ENCODE assay signal across 17 mouse cellular contexts in genomic region chr9:66722187-66722868, GRCm38 (mm10). TPM values are rescaled to one million over a fixed set of nuclear protein-coding genes. Genes with fewer than 3 reads are reported as not detected.
DNase-seq lines count a peak whose midpoint lies in the region; ATAC-seq and TF ChIP-seq lines count a peak whose summit lies in the region.
"Had no signal": no experiment of that assay in that cellular context is flagged by ENCODE, and none has a peak within 500 bp of the region (broad histone marks: within the 10 kb centered on the region; RNA-seq: fewer than 3 reads in every experiment).

No protein-coding gene starts in this region.

- peaks cover 10% of the 10 kb centered on the region; the same call in 1 of the 2 replicates for H3K4me1 ChIP-seq in hindbrain, embryonic 12.5 days
- H3K4me1 ChIP-seq in hindbrain, postnatal 0 days (ENCODE audit: insufficient read depth, low read length), result peaks cover 6% of the 10 kb centered on the region; the same call in 1 of the 2 replicates
- H3K4me1 ChIP-seq in stomach, embryonic 14.5 days (ENCODE audit: control insufficient read depth, insufficient read depth, low read length), result peaks cover 4% of the 10 kb centered on the region
- H3K4me1 ChIP-seq in stomach, postnatal 0 days (replicated peaks; ENCODE audit: control insufficient read depth, insufficient read depth), result no peaks in the 10 kb centered on the region
- peaks cover 46% of the 10 kb centered on the region for H3K4me1 ChIP-seq in limb, embryonic 10.5 days
- H3K4me1 ChIP-seq: midbrain, embryonic 15.5 days; stomach, embryonic 15.5 days had no signal

- peak overlapping the region; percentile 58 for H3K27ac ChIP-seq in hindbrain, embryonic 12.5 days
- no peak overlapping the region for H3K27ac ChIP-seq in hindbrain, postnatal 0 days
- peak overlapping the region; percentile 21; the same call in 1 of the 2 replicates for H3K27ac ChIP-seq in stomach, embryonic 14.5 days (ENCODE audit: low read length)
- no peak overlapping the region for H3K27ac ChIP-seq in stomach, postnatal 0 days (replicated peaks)
- peak overlapping the region; percentile 74 for H3K27ac ChIP-seq in limb, embryonic 10.5 days
- H3K27ac ChIP-seq in left cerebral cortex, adult 2 months, result no peak overlapping the region
- H3K27ac ChIP-seq: gastrocnemius, adult 2 months; layer of hippocampus, adult 2 months; midbrain, embryonic 15.5 days; stomach, embryonic 15.5 days had no signal

- TF ChIP-seq EP300 in stomach, postnatal 0 days (optimal IDR thresholded peaks at IDR 0.05), result no peak

- WGBS in hindbrain, embryonic 12.5 days, result 83% methylated on average over 5 of the region's 5 CpGs
- WGBS in hindbrain, postnatal 0 days, result 73% methylated on average over 5 of the region's 5 CpGs
- 76% methylated on average over 5 of the region's 5 CpGs for WGBS in stomach, embryonic 14.5 days
- WGBS in stomach, postnatal 0 days, result 65% methylated on average over 5 of the region's 5 CpGs
- 65% methylated on average over 5 of the region's 5 CpGs for WGBS in limb, embryonic 10.5 days

- H3K4me2 ChIP-seq in hindbrain, embryonic 12.5 days (replicated peaks), result no peak overlapping the region
- H3K4me2 ChIP-seq in hindbrain, postnatal 0 days (ENCODE audit: low read depth, low read length), result no peak overlapping the region
- no peak overlapping the region for H3K4me2 ChIP-seq in stomach, embryonic 14.5 days (replicated peaks; ENCODE audit: low read depth, low read length)
- no peak overlapping the region for H3K4me2 ChIP-seq in stomach, postnatal 0 days (replicated peaks; ENCODE audit: low read depth)
- H3K4me2 ChIP-seq: midbrain, embryonic 15.5 days; stomach, embryonic 15.5 days had no signal

- TF ChIP-seq CTCF in hindbrain, postnatal 0 days (IDR thresholded peaks at IDR 0.05; ENCODE audit: low read depth), result no peak
- no peak for TF ChIP-seq CTCF in stomach, postnatal 0 days (IDR thresholded peaks at IDR 0.05; ENCODE audit: low read depth)
- no peak for TF ChIP-seq CTCF in left cerebral cortex, adult 2 months (IDR thresholded peaks at IDR 0.05)

- H3K36me3 ChIP-seq in hindbrain, embryonic 12.5 days, result no peaks in the 10 kb centered on the region
- no peaks in the 10 kb centered on the region for H3K36me3 ChIP-seq in hindbrain, postnatal 0 days (ENCODE audit: insufficient read depth, low read length)
- H3K36me3 ChIP-seq in stomach, embryonic 14.5 days (ENCODE audit: control insufficient read depth, insufficient read depth, low read length), result no peaks in the 10 kb centered on the region
- no peaks in the 10 kb centered on the region for H3K36me3 ChIP-seq in stomach, postnatal 0 days (ENCODE audit: control insufficient read depth, insufficient read depth, low read length)
- no peaks in the 10 kb centered on the region for H3K36me3 ChIP-seq in limb, embryonic 10.5 days
- H3K36me3 ChIP-seq: midbrain, embryonic 15.5 days; stomach, embryonic 15.5 days had no signal

- no peaks in the 10 kb centered on the region for H3K27me3 ChIP-seq in hindbrain, embryonic 12.5 days
- H3K27me3 ChIP-seq in hindbrain, postnatal 0 days (ENCODE audit: insufficient read depth, low read length), result no peaks in the 10 kb centered on the region
- H3K27me3 ChIP-seq in stomach, embryonic 14.5 days (ENCODE audit: control insufficient read depth, insufficient read depth, low read length), result no peaks in the 10 kb centered on the region
- no peaks in the 10 kb centered on the region for H3K27me3 ChIP-seq in stomach, postnatal 0 days (ENCODE audit: control insufficient read depth, insufficient read depth, low read length)
- no peaks in the 10 kb centered on the region for H3K27me3 ChIP-seq in limb, embryonic 10.5 days (ENCODE audit: low read depth, poor library complexity, severe bottlenecking)
- H3K27me3 ChIP-seq: midbrain, embryonic 15.5 days; stomach, embryonic 15.5 days had no signal

- H3K4me3 ChIP-seq in hindbrain, embryonic 12.5 days, result no peak overlapping the region
- no peak overlapping the region for H3K4me3 ChIP-seq in hindbrain, postnatal 0 days (ENCODE audit: low read length)
- H3K4me3 ChIP-seq in stomach, embryonic 14.5 days (ENCODE audit: low read depth, low read length), result no peak overlapping the region
- H3K4me3 ChIP-seq in stomach, postnatal 0 days (ENCODE audit: low read depth, low read length), result no peak overlapping the region
- no peak overlapping the region for H3K4me3 ChIP-seq in limb, embryonic 10.5 days
- H3K4me3 ChIP-seq in left cerebral cortex, adult 2 months, result no peak overlapping the region
- H3K4me3 ChIP-seq: gastrocnemius, adult 2 months; layer of hippocampus, adult 2 months; midbrain, embryonic 15.5 days; stomach, embryonic 15.5 days had no signal

- ATAC-seq in hindbrain, embryonic 12.5 days (ENCODE audit: low FRiP score), result no peak
- ATAC-seq in hindbrain, postnatal 0 days, result no peak
- ATAC-seq in stomach, embryonic 14.5 days (ENCODE audit: insufficient number of reproducible peaks, insufficient read depth, low FRiP score, low read depth), result no peak
- no peak for ATAC-seq in stomach, postnatal 0 days (ENCODE audit: low FRiP score, low TSS enrichment)
- ATAC-seq in erythroblast, adult 5-6 weeks (replicated peaks; ENCODE audit: low FRiP score, poor library complexity, severe bottlenecking), result no peak
- ATAC-seq: liver, postnatal 0 days; midbrain, embryonic 15.5 days had no signal

- H3K9me3 ChIP-seq in hindbrain, embryonic 12.5 days (replicated peaks), result no peaks in the 10 kb centered on the region
- H3K9me3 ChIP-seq in hindbrain, postnatal 0 days (ENCODE audit: low read length), result no peaks in the 10 kb centered on the region
- H3K9me3 ChIP-seq in stomach, embryonic 14.5 days (ENCODE audit: control insufficient read depth, low read depth, low read length), result no peaks in the 10 kb centered on the region
- H3K9me3 ChIP-seq in stomach, postnatal 0 days (ENCODE audit: control insufficient read depth, low read length), result no peaks in the 10 kb centered on the region
- H3K9me3 ChIP-seq in limb, embryonic 10.5 days (replicated peaks), result no peaks in the 10 kb centered on the region
- H3K9me3 ChIP-seq: midbrain, embryonic 15.5 days; stomach, embryonic 15.5 days had no signal

- no peak for DNase-seq in hindbrain, postnatal 0 days (ENCODE audit: low spot score)
- DNase-seq in stomach, postnatal 0 days (ENCODE audit: low spot score), result no peak
- no peak for DNase-seq in limb, embryonic 10.5 days (ENCODE audit: low spot score)
- no peak for DNase-seq in lung, postnatal 36 days
- no peak for DNase-seq in left cerebral cortex, adult 2 months (ENCODE audit: extremely low spot score in 1 of 2, low spot score in 2 of 2)
- DNase-seq: cerebellum, adult 8-10 months; gastrocnemius, adult 2 months; heart, postnatal 4 days; liver, postnatal 0 days; right cerebral cortex, postnatal 25 days had no signal

- no peak overlapping the region for H3K9ac ChIP-seq in hindbrain, embryonic 12.5 days
- H3K9ac ChIP-seq in hindbrain, postnatal 0 days (replicated peaks; ENCODE audit: low read length), result no peak overlapping the region
- H3K9ac ChIP-seq in stomach, embryonic 14.5 days (replicated peaks; ENCODE audit: low read depth, low read length), result no peak overlapping the region
- H3K9ac ChIP-seq in stomach, postnatal 0 days (ENCODE audit: low read length), result no peak overlapping the region
- H3K9ac ChIP-seq: liver, postnatal 0 days; midbrain, embryonic 15.5 days; stomach, embryonic 15.5 days had no signal

- intact Hi-C loops in left cerebral cortex, adult 2 months (cut with DNase I), result no loop called here

RNA-seq across cellular contexts. Expression of gene Car12, which starts 8.8 kb away (rescaled TPM):
- polyA plus RNA-seq in hindbrain, embryonic 12.5 days (2016; fragmentation: Nextera tagmentation; extraction: Ambion mirVana), result 2.7 and 3.9 TPM in 2 replicates
- 5.9 and 12.5 TPM in 2 replicates for total RNA-seq in hindbrain, postnatal 0 days (2014; rRNA removed)
- polyA plus RNA-seq in hindbrain, postnatal 0 days (2015; fragmentation: Nextera tagmentation; extraction: Ambion mirVana), result 6.6 and 7.4 TPM in 2 replicates
- 7.6 and 7.9 TPM in 2 replicates for polyA plus RNA-seq in stomach, embryonic 14.5 days (2014; fragmentation: Nextera tagmentation; extraction: Ambion mirVana)
- 11.1 and 11.3 TPM in 2 replicates for polyA plus RNA-seq in stomach, postnatal 0 days (2015; fragmentation: Nextera tagmentation; extraction: Ambion mirVana)
- polyA plus RNA-seq in limb, embryonic 10.5 days (2016; fragmentation: Nextera tagmentation; extraction: Ambion mirVana), result 4.3 and 5.2 TPM in 2 replicates
- 1.5 and 4.6 TPM in 2 replicates for total RNA-seq in erythroblast, adult 5-6 weeks (2015; ENCODE audit: low replicate concordance)
- total RNA-seq in erythroblast, adult 5-6 weeks (2017; ENCODE audit: low replicate concordance), result not detected in 2 replicates
- total RNA-seq in left cerebral cortex, adult 2 months (2021), result 10 to 100 TPM; 17.4 to 19.2 TPM
- total RNA-seq: heart, adult 8-10 months had no signal

Comparison
In these comparisons a context has a peak if more than half of its experiments do, and no peak if none do; other contexts are left out.
1. H3K27ac ChIP-seq: peak in hindbrain, embryonic 12.5 days (single experiment), stomach, embryonic 14.5 days (single experiment) and limb, embryonic 10.5 days (single experiment); none in hindbrain, postnatal 0 days (single experiment), stomach, postnatal 0 days (single experiment) and left cerebral cortex, adult 2 months (single experiment).